Mouse (Mus musculus) limb, embryonic 14.5 days (tissue): ENCODE results near the gene Wdr81. TPM values are rescaled to one million over a fixed set of nuclear protein-coding genes. Genes with fewer than 3 reads are reported as not detected.

Source experiments
- ATAC-seq: fragments of 200-750 bp; cut with Nextera tagmentation; 2 replicates; pipeline ENCODE4 v1.8.0; 2017; ENCODE audit warnings: low read depth, moderate number of reproducible peaks, moderate TSS enrichment; ENCODE audit not compliant: low FRiP score
- DNase-seq: peaks from one replicate; pipeline ENCODE4 v3.0.0-alpha.2; 2015; ENCODE audit warnings: low spot score
- H3K27ac ChIP-seq: fragments of 300-500 bp; sonication (generic); replicated peaks from 2 replicates; pipeline ENCODE4 v1.5.1; 2014; ENCODE audit warnings: low read depth, mild to moderate bottlenecking, low read length, moderate library complexity, mixed read lengths
- H3K27me3 ChIP-seq: fragments of 300-500 bp; sonication (generic); 2 replicates; pipeline ENCODE4 v1.6.1; 2014; ENCODE audit warnings: low read length, mixed read lengths; ENCODE audit not compliant: control insufficient read depth, insufficient read depth
- H3K36me3 ChIP-seq: fragments of 300-500 bp; sonication (generic); 2 replicates; pipeline ENCODE4 v1.6.1; 2014; ENCODE audit warnings: mild to moderate bottlenecking, low read length, moderate library complexity, mixed read lengths; ENCODE audit not compliant: control insufficient read depth, insufficient read depth
- H3K4me1 ChIP-seq: fragments of 300-500 bp; sonication (generic); 2 replicates; pipeline ENCODE4 v1.6.1; 2014; ENCODE audit warnings: antibody characterized with exemption, low read length, mixed read lengths; ENCODE audit not compliant: control insufficient read depth, insufficient read depth
- H3K4me2 ChIP-seq: fragments of 300-500 bp; sonication (generic); replicated peaks from 2 replicates; pipeline ENCODE4 v1.6.1; 2014; ENCODE audit warnings: low read depth, mild to moderate bottlenecking, low read length, moderate library complexity; ENCODE audit not compliant: severe bottlenecking
- H3K4me3 ChIP-seq: fragments of 300-500 bp; sonication (generic); replicated peaks from 2 replicates; pipeline ENCODE4 v1.5.1; 2014; ENCODE audit warnings: low read length
- H3K9ac ChIP-seq: fragments of 300-500 bp; sonication (generic); 2 replicates; pipeline ENCODE4 v1.6.1; 2014; ENCODE audit warnings: mild to moderate bottlenecking, low read depth, low read length, moderate library complexity; ENCODE audit not compliant: severe bottlenecking
- H3K9me3 ChIP-seq: fragments of 300-500 bp; sonication (generic); 2 replicates; pipeline ENCODE4 v1.6.1; 2016; ENCODE audit warnings: low read length; ENCODE audit not compliant: control insufficient read depth
- POLR2A ChIP-seq: fragments of 200-500 bp; IDR thresholded peaks from 2 replicates; pipeline ENCODE4 v1.8.0; 2012; ENCODE audit warnings: inconsistent platforms, mild to moderate bottlenecking, moderate library complexity, borderline replicate concordance; ENCODE audit not compliant: insufficient read depth, insufficient read length; ENCODE audit errors: extremely low read depth
- WGBS: fragments of 180-500 bp; shearing (Covaris S2); extraction: QIAGEN DNeasy Blood & Tissue Kit; methylation state at CpG from one replicate; pipeline ENCODE4 v1.1.7; 2014; 5-methylcytosine and 5-hydroxymethylcytosine counted together
- polyA plus RNA-seq, 2 experiments: library from polyadenylated mRNA; depleted of rRNA in 1 of 2; stranded (reverse) in 1 of 2; unstranded in 1 of 2; fragments of >200 nt; fragmentation: Nextera tagmentation in 1 of 2; extraction: Ambion mirVana in 1 of 2; gene quantifications; 2 replicates each; pipeline versions ENCODE4 v1.2.1 to v1.2.3; 2012 to 2014

Gene Wdr81
- polyA plus RNA-seq, 2 experiments = 6.6 to 9.0 TPM

DNA sequence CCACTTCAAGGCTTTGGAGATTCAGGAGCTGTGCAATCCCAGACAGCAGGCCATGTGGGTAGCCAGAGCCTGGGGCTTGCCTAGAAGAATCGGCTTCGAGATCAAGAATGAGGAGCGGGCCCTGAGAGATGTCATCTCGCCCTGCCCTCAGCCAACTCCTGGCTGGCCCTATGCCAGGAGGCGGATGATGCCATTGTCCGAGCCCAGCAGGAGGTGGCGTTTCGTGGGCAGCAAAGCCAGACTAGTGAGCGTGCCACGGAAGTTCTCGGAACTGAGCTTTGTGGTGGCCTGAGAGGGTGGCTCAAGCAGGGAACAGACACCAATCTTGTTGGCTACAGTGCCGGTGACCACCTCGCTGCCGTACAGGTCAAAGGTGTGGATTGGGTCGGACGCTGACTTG is 12.9 kb downstream of the Wdr81 start:
- TF ChIP-seq POLR2A = no peak
- Histone ChIP-seq H3K27me3 (no peaks in the 10 kb centered on the region), H3K27ac (no peak overlapping the region), H3K4me1 (no peaks in the 10 kb centered on the region), H3K9ac (no peak overlapping the region), H3K9me3 (no peaks in the 10 kb centered on the region), H3K4me2 (no peak overlapping the region), H3K4me3 (no peak overlapping the region), H3K36me3 (peaks cover 23% of the 10 kb centered on the region)
- DNase-seq = no peak
- 92% methylated on average over 16 of the region's 16 CpGs for WGBS
- ATAC-seq = no peak

DNA sequence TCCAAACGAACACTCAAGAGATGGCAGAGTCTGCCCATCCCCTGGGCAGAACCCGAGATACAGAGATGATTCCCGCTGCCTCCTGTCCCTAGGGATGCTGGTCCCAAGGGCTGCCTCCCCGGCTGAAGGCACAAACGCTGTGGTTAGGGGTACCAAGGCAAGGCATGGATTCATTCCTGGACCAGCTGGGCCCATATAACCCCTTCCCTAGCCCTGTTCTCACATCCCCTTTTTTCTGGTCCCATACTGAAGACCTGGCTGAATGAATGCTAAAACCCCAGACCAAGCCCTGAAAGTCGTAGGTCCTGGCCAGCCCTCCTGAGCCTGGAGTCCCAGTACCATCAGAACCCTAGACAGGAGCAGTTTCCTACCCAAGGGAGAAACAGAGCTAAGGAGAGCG is 13.5 kb downstream of the Wdr81 start:
- Histone ChIP-seq H3K4me1 (no peaks in the 10 kb centered on the region), H3K27me3 (no peaks in the 10 kb centered on the region), H3K9ac (no peak overlapping the region), H3K4me2 (no peak overlapping the region), H3K36me3 (peaks cover 23% of the 10 kb centered on the region), H3K4me3 (no peak overlapping the region), H3K9me3 (no peaks in the 10 kb centered on the region), H3K27ac (no peak overlapping the region)
- DNase-seq (no peak), ATAC-seq (no peak)
- WGBS = 70% methylated on average over 7 of the region's 7 CpGs
- no peak for TF ChIP-seq POLR2A

DNA sequence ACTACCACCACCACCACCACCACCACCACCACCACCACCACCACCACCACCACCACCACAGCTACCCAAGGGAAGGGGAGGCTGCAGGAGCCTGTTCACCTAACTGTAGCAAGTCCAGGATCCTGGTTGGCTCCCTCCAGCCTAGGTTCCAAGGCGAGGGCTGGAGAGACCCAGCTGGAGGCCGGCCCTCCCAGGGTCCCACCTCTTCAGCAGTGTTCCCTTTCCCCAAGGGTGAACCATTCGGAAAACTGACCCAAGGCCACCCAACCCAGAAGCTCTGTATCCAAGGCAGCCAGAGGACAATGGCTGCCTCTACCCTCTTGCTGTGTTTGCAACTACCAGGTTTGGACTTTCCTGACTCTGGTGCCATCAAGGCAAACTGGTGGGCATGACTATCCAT is 14.6 kb downstream of the Wdr81 start:
- ATAC-seq = no peak
- no peak for TF ChIP-seq POLR2A
- no peak overlapping the region for H3K9ac ChIP-seq
- H3K27me3 ChIP-seq = no peaks in the 10 kb centered on the region
- WGBS = 89% methylated on average over 3 of the region's 3 CpGs
- H3K4me3 ChIP-seq = no peak overlapping the region
- no peak overlapping the region for H3K4me2 ChIP-seq
- no peaks in the 10 kb centered on the region for H3K9me3 ChIP-seq
- DNase-seq = no peak
- H3K27ac ChIP-seq = no peak overlapping the region
- peaks cover 16% of the 10 kb centered on the region for H3K36me3 ChIP-seq
- H3K4me1 ChIP-seq = no peaks in the 10 kb centered on the region

DNA sequence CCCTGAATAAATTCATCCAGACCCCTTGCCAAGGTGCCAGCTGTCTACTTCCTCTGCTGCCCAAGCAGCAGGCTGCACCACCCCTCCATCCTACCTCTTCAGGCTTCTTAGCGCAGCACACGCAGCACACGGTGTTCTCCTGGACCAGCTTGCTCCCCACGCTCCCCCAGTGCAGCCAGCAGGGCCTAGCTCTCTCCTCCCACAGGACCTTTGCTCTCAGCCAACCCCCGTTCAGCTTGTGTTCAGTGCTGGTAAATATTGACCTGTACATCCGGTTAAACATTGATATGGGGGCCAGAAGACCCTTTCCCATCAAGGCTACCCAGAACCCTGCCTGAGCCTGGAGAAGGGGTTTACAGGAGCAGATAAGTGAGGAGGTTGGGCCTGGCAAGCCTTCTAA is 15.2 kb downstream of the Wdr81 start, which contains the start of gene Serpinf2:
Serpinf2 (minus strand) TSS at position 229 of the 400 bp plus-strand sequence.
- Histone ChIP-seq H3K9me3 (no peaks in the 10 kb centered on the region), H3K27ac (no peak within 1 kb of the TSS), H3K4me3 (no peak within 1 kb of the TSS), H3K9ac (no peak within 1 kb of the TSS), H3K36me3 (peaks cover 16% of the 10 kb centered on the region), H3K4me2 (no peak within 1 kb of the TSS), H3K4me1 (no peaks in the 10 kb centered on the region), H3K27me3 (no peaks in the 10 kb centered on the region)
- 89% methylated on average over 6 of the region's 6 CpGs for WGBS
- no peak for DNase-seq
- TF ChIP-seq POLR2A = no peak
- no peak for ATAC-seq

DNA sequence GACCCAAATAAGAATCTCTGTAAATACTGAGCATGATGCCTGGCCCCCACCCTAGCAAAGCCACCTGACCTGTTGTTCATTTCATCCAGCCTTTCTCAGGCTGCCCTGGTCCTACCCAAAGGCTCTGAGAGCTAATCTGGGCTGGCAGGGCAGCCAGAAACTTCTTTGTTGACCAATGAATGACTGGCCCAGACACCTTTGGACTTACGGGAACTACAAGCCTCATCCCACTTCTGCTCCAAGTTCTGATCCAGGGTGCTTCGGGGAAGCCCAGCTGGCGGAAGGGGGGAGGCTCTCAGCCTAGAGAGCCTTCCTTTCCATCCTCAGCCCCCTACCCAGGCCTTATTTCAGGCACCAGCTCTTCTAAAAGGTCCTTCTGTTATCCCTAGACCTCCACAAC is 15.7 kb downstream of the Wdr81 start:
- H3K27me3 ChIP-seq = no peaks in the 10 kb centered on the region
- no peak overlapping the region for H3K4me3 ChIP-seq
- no peak overlapping the region for H3K9ac ChIP-seq
- ATAC-seq (no peak), DNase-seq (no peak)
- H3K9me3 ChIP-seq = no peaks in the 10 kb centered on the region; the same call in 1 of the 2 replicates
- WGBS = 82% methylated on average over 3 of the region's 3 CpGs
- peaks cover 16% of the 10 kb centered on the region for H3K36me3 ChIP-seq
- H3K27ac ChIP-seq = no peak overlapping the region
- no peak overlapping the region for H3K4me2 ChIP-seq
- no peaks in the 10 kb centered on the region for H3K4me1 ChIP-seq
- TF ChIP-seq POLR2A = no peak

DNA sequence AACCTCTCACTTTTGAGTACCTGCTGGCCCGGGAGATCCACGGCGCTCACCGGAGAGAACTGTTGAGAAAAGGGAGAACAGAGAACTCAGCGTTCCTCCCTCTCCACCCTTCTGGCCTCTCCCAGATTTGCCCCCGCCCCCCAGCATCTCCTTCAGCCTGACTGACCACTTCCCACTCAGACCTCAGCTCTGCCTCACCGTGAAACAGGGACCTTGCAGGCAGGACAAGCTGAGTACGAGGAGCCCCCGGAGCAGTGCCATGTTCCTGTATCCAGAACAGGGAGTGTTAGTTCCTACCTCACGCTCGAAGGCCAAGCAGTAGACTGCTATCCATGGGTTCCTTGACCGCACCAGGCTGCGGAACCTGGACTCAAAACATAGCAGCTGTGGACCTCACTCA is 16.3 kb downstream of the Wdr81 start:
- 87% methylated on average over 13 of the region's 13 CpGs for WGBS
- no peaks in the 10 kb centered on the region for H3K27me3 ChIP-seq
- DNase-seq (no peak), ATAC-seq (no peak)
- H3K36me3 ChIP-seq = peaks cover 12% of the 10 kb centered on the region
- H3K9ac ChIP-seq = no peak overlapping the region
- no peak for TF ChIP-seq POLR2A
- no peaks in the 10 kb centered on the region; the same call in 1 of the 2 replicates for H3K9me3 ChIP-seq
- no peaks in the 10 kb centered on the region for H3K4me1 ChIP-seq
- H3K27ac ChIP-seq = no peak overlapping the region
- no peak overlapping the region for H3K4me2 ChIP-seq
- no peak overlapping the region for H3K4me3 ChIP-seq
